Mouse (Mus musculus): ENCODE measurements at regions not wholly inside any gene's neighbourhood (a gene's known extent, or its start where the extent isn't known, plus 50 kb on each side); places are given as distances from the start of the nearest gene placed in this dataset.
A peak's percentile ranks its signal among the peaks of the same experiment; 100 is the strongest.

DNA sequence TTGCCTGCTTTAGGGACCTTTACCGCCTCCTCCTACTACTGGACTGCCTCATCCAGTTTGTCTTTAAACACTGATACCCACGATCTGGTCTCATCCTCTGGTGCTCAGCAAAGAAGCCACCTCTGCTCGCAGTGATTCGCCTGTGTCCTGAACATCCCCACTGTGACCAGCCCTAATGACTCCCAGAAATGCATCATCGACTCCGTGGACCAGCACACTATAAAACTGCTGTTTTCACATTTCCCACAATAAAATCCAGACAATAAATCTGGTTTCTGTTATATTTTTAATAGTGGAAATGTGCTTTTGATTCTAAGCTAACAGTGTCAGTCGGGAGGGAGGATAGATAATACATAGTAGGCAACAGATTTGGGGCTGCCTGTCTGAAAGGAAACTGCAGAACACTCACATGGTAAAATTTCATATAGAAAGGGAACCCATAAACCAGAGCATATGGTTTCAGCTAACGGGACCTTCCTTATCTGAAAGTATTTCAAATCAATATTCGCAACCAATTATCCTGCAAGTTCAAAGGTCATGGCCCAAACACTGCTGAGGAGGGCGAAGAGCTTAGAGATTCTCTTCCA, 233.7 kb upstream of the Cxadr start:
- no peak for ATAC-seq
- Histone ChIP-seq H3K4me3 (ENCODE audit: low read depth, low read length) (no peak overlapping the region), H3K36me3 (ENCODE audit: control insufficient read depth, insufficient read depth, low read length) (no peaks in the 10 kb centered on the region), H3K4me2 (ENCODE audit: low read length) (no peak overlapping the region), H3K27me3 (ENCODE audit: control insufficient read depth, insufficient read depth, low read depth, low read length) (no peaks in the 10 kb centered on the region), H3K27ac (ENCODE audit: low read length) (no peak overlapping the region), H3K4me1 (ENCODE audit: control insufficient read depth, insufficient read depth, low read length) (no peaks in the 10 kb centered on the region), H3K9ac (ENCODE audit: low read depth, low read length) (no peak overlapping the region), H3K9me3 (replicated peaks; ENCODE audit: control insufficient read depth, low read length, poor library complexity, severe bottlenecking) (no peaks in the 10 kb centered on the region)
- 88% methylated on average over 10 of the region's 10 CpGs for WGBS

DNA sequence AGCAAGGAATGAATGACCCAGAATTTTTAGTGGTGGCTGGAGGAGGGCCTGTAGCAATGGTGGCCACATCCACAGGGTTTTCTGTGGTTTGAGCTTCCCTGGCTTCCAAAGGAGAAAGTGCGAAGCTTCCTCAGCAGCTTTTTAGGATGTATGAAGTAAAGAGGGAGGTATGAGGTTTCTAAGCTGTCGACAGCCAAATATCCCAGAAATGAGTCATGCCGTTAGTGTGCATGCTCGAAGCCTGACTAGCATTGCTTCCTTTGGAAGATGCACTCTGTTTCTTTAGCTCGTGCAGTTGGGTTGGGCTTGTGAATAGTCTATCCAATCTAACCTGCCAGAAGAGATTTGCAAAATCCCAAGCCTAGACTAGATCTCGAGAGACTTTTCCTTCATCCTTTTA, 240.8 kb upstream of the Cxadr start:
- Histone ChIP-seq H3K4me1 (ENCODE audit: control insufficient read depth, insufficient read depth, low read length) (no peaks in the 10 kb centered on the region), H3K9ac (ENCODE audit: low read depth, low read length) (no peak overlapping the region), H3K27ac (ENCODE audit: low read length) (no peak overlapping the region), H3K9me3 (replicated peaks; ENCODE audit: control insufficient read depth, low read length, poor library complexity, severe bottlenecking) (no peaks in the 10 kb centered on the region), H3K4me3 (ENCODE audit: low read depth, low read length) (no peak overlapping the region), H3K36me3 (ENCODE audit: control insufficient read depth, insufficient read depth, low read length) (no peaks in the 10 kb centered on the region), H3K27me3 (ENCODE audit: control insufficient read depth, insufficient read depth, low read depth, low read length) (no peaks in the 10 kb centered on the region), H3K4me2 (ENCODE audit: low read length) (no peak overlapping the region)
- 87% methylated on average over 6 of the region's 6 CpGs for WGBS
- ATAC-seq = no peak

DNA sequence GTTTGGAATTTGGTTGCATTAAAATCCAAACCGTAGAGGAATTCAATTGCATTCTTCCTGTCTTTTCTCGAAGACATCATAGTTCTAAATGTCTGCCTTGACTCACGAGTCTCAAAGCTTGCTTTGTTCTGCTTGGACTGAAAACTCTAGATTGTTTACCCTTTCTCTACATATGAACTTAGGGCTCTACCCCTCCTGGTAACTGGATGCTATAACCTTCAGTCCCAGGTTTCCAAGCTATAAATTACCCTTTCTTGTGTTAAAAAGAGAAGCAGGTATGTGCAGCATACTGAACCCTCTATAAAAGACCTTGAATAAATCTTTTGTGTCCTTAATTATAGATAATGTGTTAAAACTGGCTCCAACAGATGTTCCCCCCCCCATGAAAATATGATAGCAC, 243.7 kb upstream of the Cxadr start:
- H3K4me1 ChIP-seq (ENCODE audit: control insufficient read depth, insufficient read depth, low read length) = no peaks in the 10 kb centered on the region
- WGBS = 82% methylated on average over 3 of the region's 3 CpGs
- no peaks in the 10 kb centered on the region for H3K36me3 ChIP-seq (ENCODE audit: control insufficient read depth, insufficient read depth, low read length)
- no peak overlapping the region for H3K4me2 ChIP-seq (ENCODE audit: low read length)
- H3K9me3 ChIP-seq (replicated peaks; ENCODE audit: control insufficient read depth, low read length, poor library complexity, severe bottlenecking) = no peaks in the 10 kb centered on the region
- no peak for ATAC-seq
- H3K9ac ChIP-seq (ENCODE audit: low read depth, low read length) = no peak overlapping the region
- no peak overlapping the region for H3K4me3 ChIP-seq (ENCODE audit: low read depth, low read length)
- no peaks in the 10 kb centered on the region for H3K27me3 ChIP-seq (ENCODE audit: control insufficient read depth, insufficient read depth, low read depth, low read length)
- H3K27ac ChIP-seq (ENCODE audit: low read length) = no peak overlapping the region

DNA sequence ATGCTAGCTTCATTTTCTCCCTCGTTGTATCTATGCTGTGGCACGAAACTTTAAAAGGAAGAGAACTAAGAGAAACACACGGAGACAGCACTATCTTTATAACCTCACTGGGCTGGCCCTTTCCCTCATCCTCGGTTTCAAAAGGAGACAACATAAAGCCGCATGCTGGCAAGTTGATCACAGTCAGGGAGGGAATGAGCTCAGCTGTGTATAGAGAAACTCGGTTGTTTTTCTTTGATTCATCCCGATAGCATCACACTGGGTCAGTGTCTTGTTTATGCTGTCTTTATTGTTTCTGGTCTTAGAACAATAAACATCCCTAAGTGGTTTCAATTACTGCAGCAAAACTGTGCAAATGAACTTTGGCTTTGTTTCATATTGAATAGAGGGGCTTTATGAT, 249.2 kb upstream of the Cxadr start:
- H3K4me2 ChIP-seq (ENCODE audit: low read length) = no peak overlapping the region
- H3K9me3 ChIP-seq (replicated peaks; ENCODE audit: control insufficient read depth, low read length, poor library complexity, severe bottlenecking) = no peaks in the 10 kb centered on the region
- ATAC-seq = no peak
- no peak overlapping the region for H3K27ac ChIP-seq (ENCODE audit: low read length)
- H3K4me1 ChIP-seq (ENCODE audit: control insufficient read depth, insufficient read depth, low read length) = no peaks in the 10 kb centered on the region
- 40% methylated on average over 7 of the region's 7 CpGs for whole genome bisulfite sequencing
- no peak overlapping the region for H3K9ac ChIP-seq (ENCODE audit: low read depth, low read length)
- H3K27me3 ChIP-seq (ENCODE audit: control insufficient read depth, insufficient read depth, low read depth, low read length) = no peaks in the 10 kb centered on the region
- H3K4me3 ChIP-seq (ENCODE audit: low read depth, low read length) = no peak overlapping the region
- H3K36me3 ChIP-seq (ENCODE audit: control insufficient read depth, insufficient read depth, low read length) = no peaks in the 10 kb centered on the region

DNA sequence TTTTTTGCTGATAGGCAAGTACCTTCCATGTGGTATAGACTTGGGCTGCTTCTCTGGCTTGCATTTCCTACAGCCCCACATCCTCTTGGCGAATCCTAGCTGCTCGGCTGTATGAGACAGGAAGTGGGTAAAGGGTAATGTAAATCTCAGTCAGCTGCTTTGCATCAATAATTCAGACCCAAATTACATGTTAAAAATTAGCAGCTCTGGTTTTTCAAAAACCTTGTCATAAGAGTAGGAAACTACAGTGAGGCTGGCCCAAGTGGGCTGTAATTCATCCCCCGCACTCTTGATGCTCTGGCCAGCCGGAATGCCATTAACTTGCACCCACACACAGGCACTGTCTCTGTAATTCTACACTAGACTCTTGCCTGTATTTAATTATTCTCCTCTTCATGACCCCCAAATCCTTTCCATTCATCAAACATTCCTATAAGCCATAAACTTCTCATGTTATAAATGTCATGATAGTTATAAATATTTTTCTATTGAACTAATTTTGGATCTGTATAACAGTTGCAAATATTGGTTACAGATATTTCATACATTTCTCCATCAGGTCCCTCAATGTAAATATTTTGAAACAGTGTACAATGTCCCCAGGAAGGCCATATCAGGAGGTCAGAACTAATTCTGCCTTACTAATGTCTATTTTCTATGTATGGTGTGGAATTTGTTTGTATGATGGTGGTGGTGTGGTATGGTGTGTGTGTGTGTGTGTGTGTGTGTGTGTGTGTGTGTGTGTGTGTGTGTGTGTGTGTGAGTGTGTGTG, 261.0 kb upstream of the Cxadr start:
- no peak overlapping the region for H3K4me2 ChIP-seq (ENCODE audit: low read length)
- H3K4me3 ChIP-seq (ENCODE audit: low read depth, low read length) = no peak overlapping the region
- H3K4me1 ChIP-seq (ENCODE audit: control insufficient read depth, insufficient read depth, low read length) = no peaks in the 10 kb centered on the region
- no peaks in the 10 kb centered on the region for H3K36me3 ChIP-seq (ENCODE audit: control insufficient read depth, insufficient read depth, low read length)
- H3K27ac ChIP-seq (ENCODE audit: low read length) = no peak overlapping the region
- no peaks in the 10 kb centered on the region for H3K9me3 ChIP-seq (replicated peaks; ENCODE audit: control insufficient read depth, low read length, poor library complexity, severe bottlenecking)
- no peak for ATAC-seq
- H3K9ac ChIP-seq (ENCODE audit: low read depth, low read length) = no peak overlapping the region
- no peaks in the 10 kb centered on the region for H3K27me3 ChIP-seq (ENCODE audit: control insufficient read depth, insufficient read depth, low read depth, low read length)
- WGBS = 91% methylated on average over 4 of the region's 4 CpGs

DNA sequence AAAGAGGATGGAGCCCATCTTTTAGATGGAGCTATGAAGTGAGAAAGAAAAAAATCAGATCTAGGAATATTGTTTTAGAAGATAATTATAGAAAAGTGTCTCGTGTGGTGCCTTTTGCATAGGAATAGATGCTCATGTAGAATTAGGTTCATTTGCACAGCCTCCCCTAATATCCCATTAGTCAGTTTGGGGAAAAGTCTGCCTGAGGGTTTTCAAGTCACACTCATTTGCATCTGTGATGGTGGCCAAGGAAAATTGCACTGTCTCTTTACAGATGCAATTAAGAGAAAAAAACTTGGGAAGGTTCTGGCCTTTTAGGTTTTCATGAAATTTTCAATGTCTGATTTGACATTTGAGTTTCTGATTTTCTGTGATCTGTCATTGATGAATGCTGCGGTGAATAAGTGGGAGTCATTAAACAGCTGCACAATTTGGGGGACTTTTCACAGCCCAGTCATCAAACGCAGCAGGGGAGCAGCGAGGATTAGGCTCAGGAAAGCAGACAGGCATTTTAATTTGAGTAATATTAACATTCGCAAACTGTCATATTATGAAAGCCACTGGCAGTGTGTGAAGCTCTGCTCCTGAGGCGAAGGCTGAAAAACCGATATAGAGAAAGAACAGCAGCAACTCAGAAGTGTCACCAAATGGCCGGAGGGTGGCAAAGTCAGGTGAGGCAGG, 281.5 kb upstream of the Cxadr start:
- Histone ChIP-seq H3K4me1 (ENCODE audit: control insufficient read depth, insufficient read depth, low read length) (peaks cover 7% of the 10 kb centered on the region), H3K9me3 (replicated peaks; ENCODE audit: control insufficient read depth, low read length, poor library complexity, severe bottlenecking) (no peaks in the 10 kb centered on the region), H3K27ac (ENCODE audit: low read length) (peak overlapping the region; percentile 43; the same call in 1 of the 2 replicates), H3K27me3 (ENCODE audit: control insufficient read depth, insufficient read depth, low read depth, low read length) (no peaks in the 10 kb centered on the region), H3K36me3 (ENCODE audit: control insufficient read depth, insufficient read depth, low read length) (no peaks in the 10 kb centered on the region), H3K9ac (ENCODE audit: low read depth, low read length) (no peak overlapping the region), H3K4me2 (ENCODE audit: low read length) (peak overlapping the region; percentile 21; the same call in 1 of the 2 replicates), H3K4me3 (ENCODE audit: low read depth, low read length) (no peak overlapping the region)
- WGBS = 20% methylated on average over 8 of the region's 8 CpGs
- ATAC-seq = peak; percentile 68

DNA sequence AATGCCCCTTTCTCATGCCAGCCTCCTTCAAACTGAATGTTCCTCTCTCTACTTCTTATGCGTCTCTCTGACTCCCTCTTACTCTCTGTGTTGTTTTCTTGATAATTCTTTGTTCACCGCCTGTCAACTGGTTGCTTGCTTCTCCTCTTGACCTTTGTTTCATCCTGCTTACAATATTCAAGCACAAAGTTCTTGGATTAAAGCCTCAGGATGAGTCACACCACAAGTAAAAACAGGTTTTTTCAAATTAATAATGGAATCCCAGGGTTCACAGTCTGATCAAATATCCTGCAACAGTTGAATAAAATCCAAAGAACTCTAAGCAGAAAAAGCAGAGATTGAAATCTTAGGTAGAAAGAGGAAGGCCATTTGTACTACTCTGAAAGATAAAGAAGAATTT, 285.9 kb upstream of the Cxadr start:
- ATAC-seq = no peak
- Histone ChIP-seq H3K27ac (ENCODE audit: low read length) (no peak overlapping the region), H3K9me3 (replicated peaks; ENCODE audit: control insufficient read depth, low read length, poor library complexity, severe bottlenecking) (no peaks in the 10 kb centered on the region), H3K36me3 (ENCODE audit: control insufficient read depth, insufficient read depth, low read length) (no peaks in the 10 kb centered on the region), H3K4me1 (ENCODE audit: control insufficient read depth, insufficient read depth, low read length) (peaks cover 5% of the 10 kb centered on the region), H3K4me2 (ENCODE audit: low read length) (no peak overlapping the region), H3K27me3 (ENCODE audit: control insufficient read depth, insufficient read depth, low read depth, low read length) (no peaks in the 10 kb centered on the region), H3K9ac (ENCODE audit: low read depth, low read length) (no peak overlapping the region), H3K4me3 (ENCODE audit: low read depth, low read length) (no peak overlapping the region)
- 47% methylated on average over 2 of the region's 2 CpGs for WGBS

DNA sequence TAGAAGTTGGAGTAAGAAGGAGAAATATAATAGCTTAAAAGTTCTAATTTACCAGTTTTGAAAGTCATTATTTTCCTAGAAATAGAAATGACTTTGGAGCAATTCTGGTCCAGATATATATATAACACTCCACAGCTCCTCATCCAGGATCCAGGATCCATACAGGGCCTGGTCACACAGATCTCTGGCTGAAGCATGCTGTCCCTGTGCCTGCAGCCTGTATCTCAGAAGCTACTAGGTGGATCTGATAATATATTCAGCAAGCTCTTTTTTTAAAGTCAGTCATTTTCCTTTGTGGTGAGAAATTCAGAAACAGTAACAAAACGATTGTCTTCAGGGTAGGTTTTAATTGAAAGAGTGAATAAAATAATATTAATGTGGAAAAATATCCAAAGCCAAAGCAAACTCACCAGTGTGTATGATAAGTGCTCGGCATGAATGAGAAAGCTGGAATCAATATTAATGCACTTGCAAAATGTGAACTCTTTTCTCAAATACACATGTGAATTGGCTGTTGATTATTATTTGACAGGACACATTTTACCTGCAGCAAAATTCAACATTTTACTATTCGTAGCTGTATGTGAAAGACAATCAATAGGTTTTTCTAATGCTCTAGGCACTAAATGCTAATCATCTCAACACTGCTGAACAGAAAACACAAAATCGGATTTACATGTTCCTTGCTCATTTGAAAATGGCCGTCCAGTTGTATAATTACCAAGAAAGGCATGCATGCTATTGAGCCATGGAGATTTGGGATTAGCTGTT, 288.1 kb upstream of the Cxadr start:
- H3K4me1 ChIP-seq (ENCODE audit: control insufficient read depth, insufficient read depth, low read length) = no peaks in the 10 kb centered on the region
- no peaks in the 10 kb centered on the region for H3K27me3 ChIP-seq (ENCODE audit: control insufficient read depth, insufficient read depth, low read depth, low read length)
- no peak overlapping the region for H3K27ac ChIP-seq (ENCODE audit: low read length)
- no peak overlapping the region for H3K9ac ChIP-seq (ENCODE audit: low read depth, low read length)
- H3K36me3 ChIP-seq (ENCODE audit: control insufficient read depth, insufficient read depth, low read length) = no peaks in the 10 kb centered on the region
- peak; percentile 45 for ATAC-seq
- 50% methylated on average over 5 of the region's 5 CpGs for WGBS
- no peaks in the 10 kb centered on the region for H3K9me3 ChIP-seq (replicated peaks; ENCODE audit: control insufficient read depth, low read length, poor library complexity, severe bottlenecking)
- H3K4me3 ChIP-seq (ENCODE audit: low read depth, low read length) = no peak overlapping the region
- H3K4me2 ChIP-seq (ENCODE audit: low read length) = no peak overlapping the region
